Mouse (Mus musculus) erythroblast, embryonic 14.5 days (primary cell): ENCODE measurements around the gene Gm48551.

Experiments
- GATA1 ChIP-seq: IDR thresholded peaks from 2 replicates; pipeline ENCODE4 v1.6.1; 2012; ENCODE audit warnings: low read length, inconsistent platforms, mixed read lengths
- TAL1 ChIP-seq: IDR thresholded peaks from 3 replicates; pipeline ENCODE4 v1.6.1; 2012; ENCODE audit warnings: low read length, inconsistent platforms, mixed read lengths

DNA sequence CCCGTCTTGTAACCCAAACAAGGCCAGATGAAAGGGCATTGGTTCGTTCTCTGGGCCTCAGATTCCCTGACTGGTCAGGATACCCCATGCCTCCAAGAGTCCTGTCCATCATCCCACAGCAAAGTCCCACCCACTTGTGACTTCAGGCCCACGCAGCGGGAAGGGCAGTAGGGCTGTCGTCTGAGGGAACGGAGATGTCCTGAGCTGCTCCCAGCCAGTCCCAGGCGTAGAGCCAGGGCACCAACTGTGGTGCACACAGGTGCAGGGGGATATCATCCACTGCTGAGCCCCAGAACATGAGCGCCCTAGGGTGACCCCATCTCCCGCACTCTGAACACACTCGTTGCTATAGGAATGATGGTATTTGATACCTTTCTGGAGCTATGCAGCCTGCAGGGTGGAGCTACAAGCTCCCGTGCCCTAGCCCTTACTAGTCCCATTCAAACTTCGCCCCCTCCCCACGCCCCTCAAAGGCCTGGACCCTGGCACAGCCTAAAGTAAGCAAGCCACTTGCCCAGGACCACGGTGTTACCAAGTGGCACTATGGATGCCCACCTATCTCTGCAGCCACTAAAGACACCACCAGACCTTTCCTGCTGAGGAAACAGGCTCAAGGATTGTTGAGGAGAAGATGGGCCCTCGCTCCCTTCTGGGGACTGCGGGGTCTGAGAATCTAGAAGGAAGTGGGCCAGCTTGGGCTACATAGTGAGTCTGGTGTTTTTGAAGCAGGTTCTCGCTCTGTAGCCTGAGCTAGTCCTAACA, 31.5 kb downstream of the Gm48551 start:
- no peak for TF ChIP-seq GATA1
- no peak for TF ChIP-seq TAL1
